Mouse (Mus musculus) megakaryocyte, embryonic 14.5 days (primary cell): ENCODE measurements around the gene Zfp646.

Experiments
- FLI1 ChIP-seq: IDR thresholded peaks from 2 replicates; pipeline ENCODE4 v1.6.1; 2012; ENCODE audit warnings: low read length, inconsistent platforms, mixed read lengths
- GATA1 ChIP-seq: IDR thresholded peaks from 3 replicates; pipeline ENCODE4 v1.6.1; 2012; ENCODE audit warnings: mixed read lengths, low read length, inconsistent platforms, borderline replicate concordance

DNA sequence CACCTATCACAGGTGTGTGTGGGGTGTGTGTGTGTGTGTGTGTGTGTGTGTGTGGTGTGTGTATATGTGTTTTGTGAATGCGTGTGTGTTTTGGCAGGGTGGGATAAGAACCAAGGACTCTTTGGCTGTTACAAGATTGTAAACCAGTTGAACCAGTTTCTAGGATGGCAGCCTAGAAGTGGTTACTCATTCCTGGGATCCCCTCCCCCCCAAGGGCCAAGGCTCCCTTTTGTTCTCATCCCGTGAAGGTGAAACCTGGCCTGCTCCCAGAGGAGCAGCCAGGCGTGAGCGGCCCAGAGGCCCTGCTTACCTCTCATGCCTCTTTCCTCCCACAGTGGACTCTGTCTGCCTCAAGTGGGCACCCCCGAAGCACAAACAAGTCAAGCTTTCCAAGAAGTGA is 49.2 kb downstream of the Zfp646 start:
- TF ChIP-seq FLI1: no peak
- TF ChIP-seq GATA1: no peak
